Mouse (Mus musculus) midbrain, embryonic 11.5 days (tissue): ENCODE measurements around the gene Scaf1. TPM values are rescaled to one million over a fixed set of nuclear protein-coding genes. Genes with fewer than 3 reads are reported as not detected.

Experiments used
- ATAC-seq: fragments of 200-750 bp; cut with Nextera tagmentation; 2 replicates; pipeline ENCODE4 v1.8.0; 2017; ENCODE audit warnings: moderate TSS enrichment, moderate library complexity; ENCODE audit not compliant: low FRiP score
- DNase-seq: peaks from one replicate; pipeline ENCODE4 v3.0.0; 2015; ENCODE audit warnings: low spot score; ENCODE audit errors: missing footprints
- H3K27ac ChIP-seq: fragments of 300-500 bp; sonication (generic); 2 replicates; pipeline ENCODE4 v1.5.1; 2014; ENCODE audit warnings: low read depth, low read length
- H3K27me3 ChIP-seq: fragments of 300-500 bp; sonication (generic); 2 replicates; pipeline ENCODE4 v1.6.1; 2014; ENCODE audit warnings: mild to moderate bottlenecking, low read length, moderate library complexity, mixed read lengths; ENCODE audit not compliant: control insufficient read depth, insufficient read depth
- H3K36me3 ChIP-seq: fragments of 300-500 bp; sonication (generic); 2 replicates; pipeline ENCODE4 v1.6.1; 2014; ENCODE audit warnings: mild to moderate bottlenecking, low read length, moderate library complexity, mixed read lengths; ENCODE audit not compliant: control insufficient read depth, insufficient read depth
- H3K4me1 ChIP-seq: fragments of 300-500 bp; sonication (generic); 2 replicates; pipeline ENCODE4 v1.6.1; 2014; ENCODE audit warnings: low read length; ENCODE audit not compliant: control insufficient read depth, insufficient read depth
- H3K4me2 ChIP-seq: fragments of 300-500 bp; sonication (generic); 2 replicates; pipeline ENCODE4 v1.6.1; 2014; ENCODE audit warnings: mild to moderate bottlenecking, moderate library complexity
- H3K4me3 ChIP-seq: fragments of 300-500 bp; sonication (generic); 2 replicates; pipeline ENCODE4 v1.5.1; 2014; ENCODE audit warnings: low read depth, low read length
- H3K9ac ChIP-seq: fragments of 300-500 bp; sonication (generic); 2 replicates; pipeline ENCODE4 v1.6.1; 2014; ENCODE audit warnings: low read length
- H3K9me3 ChIP-seq: fragments of 300-500 bp; sonication (generic); 2 replicates; pipeline ENCODE4 v1.6.1; 2016; ENCODE audit warnings: low read length; ENCODE audit not compliant: control insufficient read depth
- WGBS: fragments of 180-500 bp; shearing (Covaris S2); extraction: QIAGEN DNeasy Blood & Tissue Kit; methylation state at CpG from one replicate; pipeline ENCODE4 v1.1.7; 2014; 5-methylcytosine and 5-hydroxymethylcytosine counted together
- polyA plus RNA-seq: library from polyadenylated mRNA; unstranded; fragments of >200 nt; fragmentation: Nextera tagmentation; extraction: Ambion mirVana; gene quantifications from 2 replicates; pipeline ENCODE4 v1.2.1, GENCODE M21; 2014

The Scaf1 gene
- polyA plus RNA-seq, 1 experiment from 2014 or later: 43.6 TPM

- Histone ChIP-seq H3K27me3 (no peaks in the 10 kb centered on the region), H3K4me3 (peak overlapping the region; percentile 92), H3K9me3 (no peaks in the 10 kb centered on the region), H3K27ac (peak overlapping the region; percentile 99), H3K4me2 (peak overlapping the region; percentile 87), H3K36me3 (peaks cover 18% of the 10 kb centered on the region), H3K9ac (peak overlapping the region; percentile 95), H3K4me1 (peaks cover 17% of the 10 kb centered on the region)
- DNase-seq: peak; percentile 95
- WGBS: 1% methylated on average over 42 of the region's 59 CpGs
- ATAC-seq: peak; percentile 57
Observed at GRCm38 (mm10) chr7:45053117-45053930, 37.2 kb upstream of the Scaf1 start.

DNA sequence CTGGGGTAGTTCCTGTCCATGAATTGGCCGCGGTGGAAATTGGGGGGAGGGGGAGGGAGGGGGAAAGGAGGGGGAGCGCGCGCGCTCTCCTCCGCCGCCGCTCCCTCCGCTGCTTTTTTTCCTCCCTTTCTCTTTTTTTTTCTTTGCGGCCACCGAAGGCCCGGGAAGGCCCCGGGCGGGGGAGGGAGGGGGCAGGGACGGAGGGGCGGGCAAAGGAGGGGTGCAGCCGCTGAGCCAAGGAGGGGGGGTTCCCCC lies 36.6 kb upstream of the Scaf1 start, which contains the start of gene Prr12:
Prr12 (minus strand) TSS at position 20 of the 255 bp plus-strand sequence.
- Histone ChIP-seq H3K27ac (peak within 1 kb of the TSS; percentile 99), H3K9me3 (no peaks in the 10 kb centered on the region), H3K4me2 (peak within 1 kb of the TSS; percentile 87), H3K36me3 (peaks cover 23% of the 10 kb centered on the region), H3K27me3 (no peaks in the 10 kb centered on the region), H3K4me1 (peaks cover 17% of the 10 kb centered on the region), H3K9ac (peak within 1 kb of the TSS; percentile 95), H3K4me3 (peak within 1 kb of the TSS; percentile 92)
- no peak for ATAC-seq
- WGBS: 0% methylated on average over 4 of the region's 18 CpGs
- DNase-seq: no peak

DNA sequence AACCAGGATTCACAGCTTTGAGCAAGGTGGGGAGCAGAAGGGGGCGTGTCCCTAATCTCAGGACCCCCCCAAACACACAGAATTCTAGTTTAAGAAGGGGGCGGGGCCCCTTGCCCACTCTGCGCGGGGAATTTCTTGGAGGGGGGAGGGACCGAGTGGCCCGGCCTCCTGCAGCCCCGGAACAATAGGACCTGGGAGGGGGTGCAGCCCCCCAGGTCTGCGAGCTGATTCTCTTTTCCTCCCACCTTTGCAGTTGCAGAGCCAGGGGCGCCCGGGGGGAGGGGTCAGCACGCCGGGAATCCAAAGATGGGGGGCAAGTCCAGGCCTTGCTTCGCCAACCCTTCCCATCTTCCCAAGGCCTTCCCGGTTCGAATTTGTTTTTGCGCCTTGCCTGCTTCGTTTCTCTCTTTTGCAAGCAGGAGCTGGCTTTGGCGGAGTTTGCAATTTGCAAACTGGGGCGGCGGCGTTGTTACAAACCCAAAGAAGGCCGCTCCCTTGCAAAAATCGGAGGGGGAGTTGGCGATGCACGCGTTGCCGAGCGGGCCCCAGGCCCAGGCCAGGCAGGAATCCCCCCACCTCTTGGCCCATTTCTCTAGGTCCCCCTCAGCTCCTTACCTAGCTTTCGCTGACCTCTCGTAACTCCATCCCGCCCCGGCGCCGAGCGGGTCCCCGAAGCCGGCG lies 36.2 kb upstream of the Scaf1 start:
- Histone ChIP-seq H3K4me1 (peaks cover 17% of the 10 kb centered on the region), H3K27me3 (no peaks in the 10 kb centered on the region), H3K4me3 (peak overlapping the region; percentile 92), H3K4me2 (peak overlapping the region; percentile 87), H3K36me3 (peaks cover 28% of the 10 kb centered on the region), H3K27ac (peak overlapping the region; percentile 99), H3K9me3 (no peaks in the 10 kb centered on the region), H3K9ac (peak overlapping the region; percentile 95)
- WGBS: under 1% methylated on average over 38 of the region's 38 CpGs
- peak; percentile 97 for DNase-seq
- 0 out of 2 replicates have a peak, but pooled peaks have one; percentile 2 for ATAC-seq

DNA sequence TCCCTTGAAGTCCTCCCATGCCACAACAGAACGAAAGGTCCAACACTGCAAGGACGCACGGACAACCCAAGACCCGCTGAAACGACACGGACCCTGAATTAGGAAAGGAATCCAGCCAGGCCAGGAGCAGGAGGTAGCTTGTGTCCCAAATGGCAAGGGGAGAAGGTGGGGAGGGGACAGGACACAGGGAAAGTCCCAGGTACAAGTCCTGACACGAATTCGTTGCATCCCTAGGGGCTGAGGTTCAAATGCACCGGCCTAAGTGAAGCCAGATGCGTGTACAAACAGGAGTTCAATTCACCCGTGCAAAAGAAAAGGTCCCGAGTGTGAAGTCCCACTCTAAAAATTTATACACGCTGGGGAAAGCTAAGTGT lies 35.4 kb upstream of the Scaf1 start:
- WGBS: 3% methylated on average over 13 of the region's 13 CpGs
- peak overlapping the region; percentile 95 for H3K9ac ChIP-seq
- H3K27ac ChIP-seq: peak overlapping the region; percentile 99; the same call in 1 of the 2 replicates
- ATAC-seq (no peak), DNase-seq (peak; percentile 88)
- H3K9me3 ChIP-seq: no peaks in the 10 kb centered on the region
- H3K4me3 ChIP-seq: peak overlapping the region; percentile 92
- H3K36me3 ChIP-seq: peaks cover 35% of the 10 kb centered on the region
- no peaks in the 10 kb centered on the region for H3K27me3 ChIP-seq
- peaks cover 17% of the 10 kb centered on the region for H3K4me1 ChIP-seq
- H3K4me2 ChIP-seq: peak overlapping the region; percentile 87

- peak overlapping the region; percentile 99; the same call in 1 of the 2 replicates for H3K27ac ChIP-seq
- peak; percentile 96 for DNase-seq
- H3K36me3 ChIP-seq: peaks cover 40% of the 10 kb centered on the region
- peak overlapping the region; percentile 87 for H3K4me2 ChIP-seq
- peak overlapping the region; percentile 92 for H3K4me3 ChIP-seq
- peaks cover 17% of the 10 kb centered on the region for H3K4me1 ChIP-seq
- H3K9ac ChIP-seq: peak overlapping the region; percentile 95
- whole genome bisulfite sequencing: 3% methylated on average over 16 of the region's 16 CpGs
- no peaks in the 10 kb centered on the region for H3K9me3 ChIP-seq
- H3K27me3 ChIP-seq: no peaks in the 10 kb centered on the region
- ATAC-seq: peak; percentile 59
Observed at GRCm38 (mm10) chr7:45050945-45051600, 34.9 kb upstream of the Scaf1 start.

DNA sequence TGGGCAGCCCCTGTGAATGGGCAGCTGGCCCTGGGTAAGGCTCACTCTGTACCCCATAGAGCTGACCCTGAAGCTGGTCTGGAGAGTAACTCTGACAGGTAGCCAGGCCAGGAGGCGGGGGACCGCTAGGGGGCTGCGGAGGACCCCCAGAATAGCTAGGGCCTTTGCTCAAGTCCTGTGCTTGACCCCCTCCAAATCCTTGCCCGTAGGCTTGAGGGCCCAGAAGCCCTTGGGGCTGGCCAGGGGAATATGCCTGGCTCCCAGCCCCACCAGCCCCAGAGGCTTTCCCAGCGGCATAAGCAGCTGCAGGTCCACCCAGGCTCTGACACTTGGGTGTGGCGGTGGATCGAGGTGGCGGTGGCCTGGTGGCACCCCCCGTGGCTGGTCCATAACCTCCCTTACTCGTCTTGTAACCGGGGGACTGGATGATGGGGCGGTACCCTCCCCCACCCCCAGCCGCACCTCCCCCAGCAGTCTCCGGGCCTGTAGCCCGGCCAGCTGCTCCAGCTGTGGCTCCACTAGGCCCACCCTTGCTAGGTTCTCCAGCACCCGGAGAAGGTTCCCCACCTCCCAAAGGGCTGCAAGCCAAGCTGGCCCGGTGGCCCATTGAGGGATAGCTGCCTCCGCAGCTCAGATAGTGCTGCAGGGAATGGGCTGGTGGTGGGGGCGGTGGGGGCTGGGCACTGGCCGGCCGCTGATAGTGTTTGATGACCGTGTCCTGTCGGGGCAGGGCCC lies 32.9 kb upstream of the Scaf1 start:
- Histone ChIP-seq H3K27ac (no peak overlapping the region), H3K9me3 (no peaks in the 10 kb centered on the region), H3K36me3 (peaks cover 55% of the 10 kb centered on the region), H3K9ac (no peak overlapping the region), H3K27me3 (no peaks in the 10 kb centered on the region), H3K4me1 (peaks cover 17% of the 10 kb centered on the region), H3K4me3 (no peak overlapping the region), H3K4me2 (no peak overlapping the region)
- ATAC-seq (no peak), DNase-seq (no peak)
- WGBS: 95% methylated on average over 22 of the region's 23 CpGs

DNA sequence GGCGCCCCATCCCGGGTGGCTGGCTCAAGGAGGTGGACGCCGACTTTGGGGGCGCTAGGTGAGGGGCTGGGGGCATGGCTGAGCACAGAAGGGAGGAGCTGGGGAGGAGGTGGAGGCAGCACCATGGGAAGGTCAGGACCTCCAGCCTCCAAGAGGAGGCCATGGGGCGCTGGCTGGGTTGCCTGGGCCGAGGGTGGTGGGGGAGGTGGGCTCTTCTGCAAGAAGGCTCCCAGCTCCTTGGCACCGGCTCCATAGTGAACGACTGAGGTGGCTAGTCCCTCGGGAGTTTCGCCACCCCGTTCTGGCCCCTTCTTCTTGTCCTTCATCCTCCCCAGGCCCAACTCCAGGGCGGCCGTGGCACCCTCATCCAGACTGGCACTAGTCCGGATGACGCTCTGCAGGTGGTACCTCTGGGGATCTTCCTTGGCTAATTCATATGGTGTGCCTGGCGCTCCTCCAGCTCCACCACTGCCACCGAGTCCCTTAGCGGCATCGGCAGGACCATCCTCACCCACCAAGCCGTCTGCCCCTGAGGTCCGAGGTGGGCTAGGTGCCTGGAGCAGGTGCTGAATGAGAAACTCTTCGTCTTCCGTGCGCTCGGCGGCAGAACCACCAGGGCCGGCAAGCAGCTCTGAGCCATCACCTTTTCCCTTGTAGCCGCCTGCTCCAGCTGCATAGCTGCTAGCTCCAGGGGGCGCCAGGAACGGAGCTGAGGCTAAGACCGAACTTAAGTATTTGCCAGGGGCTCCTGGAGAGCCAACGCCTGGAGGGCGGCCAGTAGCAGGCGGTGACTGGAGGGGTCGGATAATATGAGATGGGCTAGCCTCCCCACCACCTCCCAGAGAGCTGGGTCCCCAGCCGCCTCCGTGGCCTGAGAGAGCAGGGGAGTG lies 32.1 kb upstream of the Scaf1 start:
- DNase-seq (no peak), ATAC-seq (no peak)
- Histone ChIP-seq H3K9ac (no peak overlapping the region), H3K9me3 (no peaks in the 10 kb centered on the region), H3K4me1 (peaks cover 12% of the 10 kb centered on the region), H3K27ac (no peak overlapping the region), H3K4me3 (no peak overlapping the region), H3K36me3 (peaks cover 59% of the 10 kb centered on the region), H3K4me2 (no peak overlapping the region), H3K27me3 (no peaks in the 10 kb centered on the region)
- 94% methylated on average over 37 of the region's 38 CpGs for WGBS

DNA sequence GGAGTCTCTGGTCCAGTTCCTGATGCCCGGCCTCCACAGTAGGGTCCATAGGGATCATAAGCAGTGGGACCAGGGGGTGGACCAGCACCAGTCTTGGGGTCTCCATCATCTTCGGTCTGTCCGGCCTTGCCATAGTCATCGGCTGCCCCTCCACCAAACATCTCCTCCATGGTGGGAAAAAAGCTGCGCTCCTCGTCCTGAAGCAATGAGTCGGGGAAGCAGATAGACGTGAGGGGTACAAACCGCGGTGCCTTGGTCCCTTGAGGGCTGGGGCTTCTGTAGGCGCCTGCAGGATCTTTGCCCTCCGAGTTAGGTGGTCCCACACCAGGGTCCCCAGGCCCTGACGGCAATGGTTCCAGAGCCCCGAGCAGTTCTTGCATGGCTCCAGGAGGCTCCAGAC lies 31.3 kb upstream of the Scaf1 start:
- Histone ChIP-seq H3K4me2 (no peak overlapping the region), H3K9ac (no peak overlapping the region), H3K9me3 (no peaks in the 10 kb centered on the region), H3K27me3 (no peaks in the 10 kb centered on the region), H3K4me1 (peaks cover 12% of the 10 kb centered on the region), H3K4me3 (no peak overlapping the region), H3K27ac (no peak overlapping the region), H3K36me3 (peaks cover 60% of the 10 kb centered on the region)
- DNase-seq (no peak), ATAC-seq (no peak)
- WGBS: 98% methylated on average over 14 of the region's 14 CpGs
